9 mouse cellular contexts compared by ENCODE assay signal in genomic region chr5:100414474-100415196, GRCm38 (mm10). TPM values are rescaled to one million over a fixed set of nuclear protein-coding genes. Genes with fewer than 3 reads are reported as not detected.
DNase-seq lines count a peak whose midpoint lies in the region; ATAC-seq and TF ChIP-seq lines count a peak whose summit lies in the region.
"Had no signal": no experiment of that assay in that cellular context is flagged by ENCODE, and none has a peak within 500 bp of the region (broad histone marks: within the 10 kb centered on the region; RNA-seq: fewer than 3 reads in every experiment).

No protein-coding gene starts in this region.

- no peak for ATAC-seq in heart, embryonic 12.5 days (ENCODE audit: insufficient number of reproducible peaks, low FRiP score)
- no peak for ATAC-seq in hindbrain, embryonic 12.5 days (ENCODE audit: low FRiP score)
- no peak for ATAC-seq in activated CD4-positive, CD25-positive, alpha-beta regulatory T cell, adult 4 months

- peak overlapping the region; percentile 72 for H3K9ac ChIP-seq in heart, embryonic 12.5 days
- H3K9ac ChIP-seq in ES-E14 (ENCODE audit: insufficient read depth, low read depth, low read length, poor library complexity, severe bottlenecking) = peak overlapping the region; percentile 28; the same call in 1 of the 2 replicates
- peak overlapping the region; percentile 79 for H3K9ac ChIP-seq in hindbrain, embryonic 12.5 days

- H3K4me1 ChIP-seq in heart, embryonic 12.5 days (replicated peaks) = peaks cover 24% of the 10 kb centered on the region
- H3K4me1 ChIP-seq in ES-E14 (ENCODE audit: control insufficient read depth in 2 of 2, insufficient read depth in 2 of 2, low read length in 2 of 2, poor library complexity in 1 of 2) = no peaks in the 10 kb centered on the region; a peak in 1 of 4 replicates
- peaks cover 16% of the 10 kb centered on the region for H3K4me1 ChIP-seq in hindbrain, embryonic 12.5 days
- H3K4me1 ChIP-seq in midbrain, embryonic 10.5 days = peaks cover 26% of the 10 kb centered on the region

- H3K4me3 ChIP-seq in heart, embryonic 12.5 days = peak overlapping the region; percentile 79
- H3K4me3 ChIP-seq in ES-E14 (ENCODE audit: insufficient read depth in 1 of 2, low read depth in 1 of 2, low read length in 2 of 2, poor library complexity in 1 of 2, severe bottlenecking in 1 of 2) = peak overlapping the region; percentile 26 to 99; a peak in 3 of 4 replicates
- peak overlapping the region; percentile 71 for H3K4me3 ChIP-seq in hindbrain, embryonic 12.5 days
- peak overlapping the region; percentile 67 for H3K4me3 ChIP-seq in midbrain, embryonic 10.5 days

- in situ Hi-C loops in ES-E14 (cut with MboI; ENCODE audit: low sequenced_read_pairs in 2 of 2, unreplicated experiment in 2 of 2) = no loop called here

- H3K4me2 ChIP-seq in heart, embryonic 12.5 days = peak overlapping the region; percentile 79
- H3K4me2 ChIP-seq in hindbrain, embryonic 12.5 days (replicated peaks) = peak overlapping the region; percentile 68

- no peak for DNase-seq in heart, adult 9 months (ENCODE audit: low spot score in 2 of 2)
- no peak for DNase-seq in ES-E14 (ENCODE audit: low read depth, low spot score)
- DNase-seq in midbrain, embryonic 10.5 days (ENCODE audit: low spot score) = no peak
- DNase-seq in thymus, adult 18-20 months = no peak
- DNase-seq in layer of hippocampus, adult 9-11 months = no peak
- DNase-seq: kidney, postnatal 4 days had no signal

- no peaks in the 10 kb centered on the region for H3K9me3 ChIP-seq in heart, embryonic 12.5 days (replicated peaks)
- no peaks in the 10 kb centered on the region for H3K9me3 ChIP-seq in ES-E14 (ENCODE audit: control insufficient read depth, insufficient read depth, low read depth, low read length)
- no peaks in the 10 kb centered on the region for H3K9me3 ChIP-seq in hindbrain, embryonic 12.5 days (replicated peaks)
- H3K9me3 ChIP-seq in midbrain, embryonic 10.5 days (replicated peaks) = no peaks in the 10 kb centered on the region

- WGBS in heart, embryonic 12.5 days = 28% methylated on average over 11 of the region's 11 CpGs
- 71% methylated on average over 11 of the region's 11 CpGs for WGBS in hindbrain, embryonic 12.5 days
- 81% methylated on average over 11 of the region's 11 CpGs for WGBS in midbrain, embryonic 10.5 days

- H3K27ac ChIP-seq in heart, embryonic 12.5 days (ENCODE audit: poor library complexity, severe bottlenecking) = 0 out of 2 replicates have a peak overlapping the region, but pooled peaks have one; percentile 43
- no peak overlapping the region for H3K27ac ChIP-seq in ES-E14 (ENCODE audit: insufficient read depth, low read depth, low read length, poor library complexity, severe bottlenecking)
- H3K27ac ChIP-seq in hindbrain, embryonic 12.5 days = no peak overlapping the region
- no peak overlapping the region for H3K27ac ChIP-seq in midbrain, embryonic 10.5 days (replicated peaks)

- H3K27me3 ChIP-seq in heart, embryonic 12.5 days (replicated peaks) = no peaks in the 10 kb centered on the region
- no peaks in the 10 kb centered on the region for H3K27me3 ChIP-seq in hindbrain, embryonic 12.5 days
- no peaks in the 10 kb centered on the region for H3K27me3 ChIP-seq in midbrain, embryonic 10.5 days (ENCODE audit: low read depth, poor library complexity, severe bottlenecking)

- peaks cover 18% of the 10 kb centered on the region for H3K36me3 ChIP-seq in heart, embryonic 12.5 days
- H3K36me3 ChIP-seq in ES-E14 (ENCODE audit: control insufficient read depth, insufficient read depth, low read length, poor library complexity, severe bottlenecking) = peaks cover 8% of the 10 kb centered on the region
- H3K36me3 ChIP-seq in hindbrain, embryonic 12.5 days = peaks cover 19% of the 10 kb centered on the region
- H3K36me3 ChIP-seq in midbrain, embryonic 10.5 days = peaks cover 23% of the 10 kb centered on the region

TF ChIP-seq in ES-E14, 5 proteins besides CTCF, POLR2A, EP300 and RAD21:
- 0 out of 2 replicates have a peak, but pooled peaks have one; percentile 36 for TF ChIP-seq ZNF384 (IDR thresholded peaks at IDR 0.05; ENCODE audit: low read depth, low read length)
- TF ChIP-seq CHD2 (IDR thresholded peaks at IDR 0.05; ENCODE audit: low read depth, low read length) = no peak
- no peak for TF ChIP-seq HCFC1 (IDR thresholded peaks at IDR 0.05; ENCODE audit: borderline replicate concordance, insufficient read depth, low read length)
- TF ChIP-seq MAFK (IDR thresholded peaks at IDR 0.05; ENCODE audit: insufficient read depth, low read depth, low read length) = no peak
- TF ChIP-seq ZC3H11A (IDR thresholded peaks at IDR 0.05; ENCODE audit: borderline replicate concordance, low read depth, low read length) = no peak

RNA-seq across cellular contexts. Expression of gene Sec31a, which starts 1.4 kb away (rescaled TPM):
- 171 and 177 TPM in 2 replicates for polyA plus RNA-seq in heart, embryonic 12.5 days (2016; fragmentation: Nextera tagmentation; extraction: Ambion mirVana)
- 72.7 and 94.5 TPM in 2 replicates for total RNA-seq in ES-E14 (2012; rRNA removed)
- polyA plus RNA-seq in hindbrain, embryonic 12.5 days (2016; fragmentation: Nextera tagmentation; extraction: Ambion mirVana) = 128 and 141 TPM in 2 replicates
- polyA plus RNA-seq in midbrain, embryonic 10.5 days (2016; fragmentation: Nextera tagmentation; extraction: Ambion mirVana) = 101 and 109 TPM in 2 replicates
- 100 to 1,000 TPM in 1 of 2 experiments, 10 to 100 TPM in 1; 63.3 to 105 TPM for polyA plus RNA-seq in activated CD4-positive, CD25-positive, alpha-beta regulatory T cell, adult 4 months (2017; shearing (Covaris generic))

Comparison
In these comparisons a context has a peak if more than half of its experiments do, and no peak if none do; other contexts are left out.
1. H3K9ac ChIP-seq: peak in every context shown above with its lines; median percentile 79 in hindbrain, embryonic 12.5 days; 72 in heart, embryonic 12.5 days; 28 in ES-E14.